8 mouse cellular contexts compared by ENCODE assay signal in the genomic region with DNA sequence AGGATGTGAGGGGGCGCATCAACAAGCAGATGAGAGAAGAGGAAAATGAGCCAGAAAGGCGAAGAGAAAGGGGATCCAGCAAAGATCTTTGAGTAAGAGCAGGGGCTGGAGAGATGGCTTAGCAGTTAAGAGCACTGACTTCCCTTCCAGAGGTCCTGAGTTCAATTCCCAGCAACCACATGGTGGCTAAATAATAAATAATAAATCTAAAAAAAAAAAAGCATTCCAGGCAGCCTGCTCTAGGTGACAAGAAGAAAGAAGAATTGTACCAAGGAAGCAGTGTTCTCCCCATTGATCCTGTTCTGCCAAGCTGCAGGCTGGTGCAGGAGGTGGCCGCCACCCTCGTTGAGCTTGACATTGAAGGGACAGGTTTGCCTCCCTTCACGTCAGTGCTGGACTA.
DNase-seq lines count a peak whose midpoint lies in the region; ATAC-seq and TF ChIP-seq lines count a peak whose summit lies in the region.

No protein-coding gene starts in this region.

- WGBS in embryonic facial prominence, embryonic 10.5 days, result 48% methylated on average over 5 of the region's 5 CpGs
- 36% methylated on average over 5 of the region's 5 CpGs for WGBS in hindbrain, embryonic 15.5 days
- WGBS in midbrain, embryonic 15.5 days, result 40% methylated on average over 5 of the region's 5 CpGs

- peak overlapping the region; percentile 82; the same call in 1 of the 2 replicates for H3K27ac ChIP-seq in layer of hippocampus, adult 2 months
- peak overlapping the region; percentile 92 for H3K27ac ChIP-seq in embryonic facial prominence, embryonic 10.5 days (replicated peaks)
- H3K27ac ChIP-seq in hindbrain, embryonic 15.5 days (replicated peaks), result peak overlapping the region; percentile 82
- peak overlapping the region; percentile 82 for H3K27ac ChIP-seq in midbrain, embryonic 15.5 days

- no peak for TF ChIP-seq CTCF in layer of hippocampus, adult 2 months (conservative IDR thresholded peaks at IDR 0.05)

- peaks cover 2% of the 10 kb centered on the region; the same call in 1 of the 2 replicates for H3K9me3 ChIP-seq in embryonic facial prominence, embryonic 10.5 days
- H3K9me3 ChIP-seq in hindbrain, embryonic 15.5 days, result no peaks in the 10 kb centered on the region
- H3K9me3 ChIP-seq in midbrain, embryonic 15.5 days, result no peaks in the 10 kb centered on the region

- H3K27me3 ChIP-seq in embryonic facial prominence, embryonic 10.5 days (replicated peaks; ENCODE audit: low read depth, poor library complexity, severe bottlenecking), result no peaks in the 10 kb centered on the region
- no peaks in the 10 kb centered on the region for H3K27me3 ChIP-seq in hindbrain, embryonic 15.5 days
- H3K27me3 ChIP-seq in midbrain, embryonic 15.5 days (replicated peaks), result no peaks in the 10 kb centered on the region

- H3K36me3 ChIP-seq in embryonic facial prominence, embryonic 10.5 days (replicated peaks), result peaks cover 39% of the 10 kb centered on the region
- H3K36me3 ChIP-seq in hindbrain, embryonic 15.5 days, result 0 out of 2 replicates have a peak, but pooled peaks cover 6% of the 10 kb centered on the region
- H3K36me3 ChIP-seq in midbrain, embryonic 15.5 days (replicated peaks), result no peaks in the 10 kb centered on the region; the same call in 1 of the 2 replicates

- peak overlapping the region; percentile 72 for H3K4me3 ChIP-seq in layer of hippocampus, adult 2 months
- H3K4me3 ChIP-seq in embryonic facial prominence, embryonic 10.5 days, result peak overlapping the region; percentile 91
- peak overlapping the region; percentile 63 for H3K4me3 ChIP-seq in hindbrain, embryonic 15.5 days
- peak overlapping the region; percentile 88 for H3K4me3 ChIP-seq in midbrain, embryonic 15.5 days

- peaks cover 18% of the 10 kb centered on the region for H3K4me1 ChIP-seq in embryonic facial prominence, embryonic 10.5 days
- H3K4me1 ChIP-seq in hindbrain, embryonic 15.5 days (replicated peaks), result peaks cover 28% of the 10 kb centered on the region
- H3K4me1 ChIP-seq in midbrain, embryonic 15.5 days, result peaks cover 25% of the 10 kb centered on the region

- peak overlapping the region; percentile 93 for H3K4me2 ChIP-seq in hindbrain, embryonic 15.5 days
- peak overlapping the region; percentile 91 for H3K4me2 ChIP-seq in midbrain, embryonic 15.5 days

- no peak for DNase-seq in layer of hippocampus, adult 2 months (ENCODE audit: low spot score in 2 of 2)
- no peak for DNase-seq in layer of hippocampus, postnatal 36 days
- DNase-seq in embryonic facial prominence, embryonic 10.5 days (ENCODE audit: low spot score), result no peak
- DNase-seq in layer of hippocampus, adult 9-11 months, result no peak
- no peak for DNase-seq in Muller cell, postnatal 12 days (ENCODE audit: inconsistent ontology term)
- DNase-seq in cerebellum, adult 11 months, result no peak

- H3K9ac ChIP-seq in hindbrain, embryonic 15.5 days, result peak overlapping the region; percentile 85
- H3K9ac ChIP-seq in midbrain, embryonic 15.5 days, result peak overlapping the region; percentile 83

- no peak for ATAC-seq in hindbrain, embryonic 15.5 days (ENCODE audit: low FRiP score, low read depth)
- ATAC-seq in midbrain, embryonic 15.5 days (replicated peaks), result no peak
